Mouse (Mus musculus) heart, postnatal 0 days (tissue): ENCODE measurements around the gene Rpa2.

Experiments used
- CTCF ChIP-seq: IDR thresholded peaks from 2 replicates; pipeline ENCODE4 v1.5.1; 2016; ENCODE audit warnings: antibody characterized with exemption, control low read depth, low read depth
- EP300 ChIP-seq: IDR thresholded peaks from 2 replicates; pipeline ENCODE4 v1.6.1; 2016; ENCODE audit warnings: antibody characterized with exemption, low read depth

GRCm38 (mm10) chr4:132762602-132763001 is 5.5 kb upstream of the Rpa2 start:
- TF ChIP-seq CTCF (no peak), EP300 (no peak)
